Mouse (Mus musculus): Measurements from ENCODE around the gene Ncs1.

DNA sequence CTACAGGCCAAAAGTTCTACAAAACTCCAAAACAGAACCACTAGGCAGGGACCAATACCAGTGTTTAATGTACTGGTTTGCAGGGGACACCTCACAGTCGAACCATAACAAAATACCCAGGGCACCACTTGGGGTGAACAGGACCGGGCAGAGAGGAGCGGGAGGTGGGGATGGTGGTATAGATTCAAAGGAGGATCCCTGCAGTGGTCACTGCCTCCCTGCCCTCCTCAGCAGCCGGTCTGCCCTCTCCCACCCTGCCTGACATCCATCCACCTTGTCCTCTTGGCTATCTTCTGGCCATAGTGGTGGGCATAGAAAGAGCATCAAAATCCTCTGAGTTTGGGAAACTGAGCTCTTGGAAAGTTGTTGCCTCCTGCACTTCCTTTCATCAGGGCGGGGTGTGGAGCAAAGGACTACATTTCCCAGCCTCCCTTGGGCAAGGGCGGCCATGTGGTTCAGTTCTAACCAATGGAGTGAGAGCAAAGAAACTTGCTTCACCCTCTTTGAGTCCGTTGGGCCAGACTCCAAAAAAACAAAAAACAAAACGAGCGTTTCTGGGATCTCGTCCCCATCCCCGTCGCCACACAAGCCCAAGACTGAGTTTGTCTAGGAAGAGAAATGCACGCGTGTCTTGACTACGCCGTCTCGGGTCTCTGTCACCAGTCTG lies 52.1 kb downstream of the Ncs1 start:
- no peak for TF ChIP-seq CTCF (IDR thresholded peaks at IDR 0.05; ENCODE audit: low read depth, low read length)
- no peak for TF ChIP-seq GATA2 (IDR thresholded peaks at IDR 0.05; ENCODE audit: borderline replicate concordance, low read depth, low read length)
- no peak for TF ChIP-seq POLR2AphosphoS5 (IDR thresholded peaks at IDR 0.05; ENCODE audit: insufficient replicate concordance, low read depth, low read length)
- no peak for TF ChIP-seq TAL1 (conservative IDR thresholded peaks at IDR 0.05; ENCODE audit: low read depth, low read length)
